21 mouse cellular contexts compared by ENCODE assay signal in genomic region chr1:62576939-62577590, GRCm38 (mm10).
DNase-seq lines count a peak whose midpoint lies in the region; ATAC-seq lines count a peak whose summit lies in the region.
"Had no signal": no experiment of that assay in that cellular context is flagged by ENCODE, and none has a peak within 500 bp of the region (broad histone marks: within the 10 kb centered on the region; RNA-seq: fewer than 3 reads in every experiment).

No protein-coding gene starts in this region.

- peak; percentile 82 for ATAC-seq in forebrain, embryonic 15.5 days (replicated peaks)
- no peak for ATAC-seq in forebrain, embryonic 11.5 days (replicated peaks; ENCODE audit: low FRiP score)
- ATAC-seq in midbrain, embryonic 11.5 days (ENCODE audit: low FRiP score), result no peak
- ATAC-seq in midbrain, embryonic 14.5 days (ENCODE audit: low FRiP score, low TSS enrichment), result no peak
- ATAC-seq: activated CD4-positive, CD25-positive, alpha-beta regulatory T cell, adult 4 months; inflammation-experienced regulatory T-cells, adult 6 months; intestine, postnatal 0 days; Patski had no signal

- no peak for DNase-seq in forebrain, embryonic 11.5 days (ENCODE audit: low spot score)
- peak; percentile 69 for DNase-seq in midbrain, embryonic 11.5 days (ENCODE audit: low spot score, missing footprints)
- no peak for DNase-seq in midbrain, embryonic 10.5 days (ENCODE audit: low spot score)
- peak; percentile 39 for DNase-seq in midbrain, embryonic 14.5 days
- DNase-seq in thymus, postnatal 25 days, result no peak
- DNase-seq in left cerebral cortex, postnatal 14 days (ENCODE audit: low spot score in 2 of 2), result no peak
- DNase-seq: adrenal gland, postnatal 14 days; cerebellum, adult 18-20 months; cerebellum, adult 9-11 months; cerebellum, postnatal 36 days; gastrocnemius, postnatal 14 days; heart, postnatal 10 days; heart, postnatal 4 days had no signal

- H3K4me3 ChIP-seq in forebrain, embryonic 15.5 days, result no peak overlapping the region
- H3K4me3 ChIP-seq in forebrain, embryonic 11.5 days (ENCODE audit: low read depth, low read length), result no peak overlapping the region
- no peak overlapping the region for H3K4me3 ChIP-seq in midbrain, embryonic 11.5 days (ENCODE audit: low read depth, low read length)
- H3K4me3 ChIP-seq in midbrain, embryonic 10.5 days, result no peak overlapping the region
- no peak overlapping the region for H3K4me3 ChIP-seq in midbrain, embryonic 14.5 days (replicated peaks; ENCODE audit: low read depth, low read length)
- H3K4me3 ChIP-seq: embryonic facial prominence, embryonic 13.5 days; hindbrain, embryonic 13.5 days had no signal

- peak overlapping the region; percentile 46 for H3K27ac ChIP-seq in forebrain, embryonic 15.5 days (replicated peaks)
- no peak overlapping the region for H3K27ac ChIP-seq in forebrain, embryonic 11.5 days (ENCODE audit: low read depth, low read length)
- H3K27ac ChIP-seq in midbrain, embryonic 11.5 days (ENCODE audit: low read depth, low read length), result no peak overlapping the region
- no peak overlapping the region for H3K27ac ChIP-seq in midbrain, embryonic 10.5 days (replicated peaks)
- H3K27ac ChIP-seq in midbrain, embryonic 14.5 days (replicated peaks; ENCODE audit: low read depth, low read length), result no peak overlapping the region
- H3K27ac ChIP-seq: embryonic facial prominence, embryonic 13.5 days; hindbrain, embryonic 13.5 days had no signal

- intact Hi-C loops in left cerebral cortex, postnatal 14 days (cut with DNase I), result no loop called here

- no peak overlapping the region for H3K4me2 ChIP-seq in forebrain, embryonic 15.5 days (replicated peaks)
- H3K4me2 ChIP-seq in forebrain, embryonic 11.5 days (ENCODE audit: low read depth, low read length, severe bottlenecking), result no peak overlapping the region
- H3K4me2 ChIP-seq in midbrain, embryonic 11.5 days, result no peak overlapping the region
- no peak overlapping the region for H3K4me2 ChIP-seq in midbrain, embryonic 14.5 days (ENCODE audit: low read length)
- H3K4me2 ChIP-seq: embryonic facial prominence, embryonic 13.5 days; hindbrain, embryonic 13.5 days had no signal

- H3K9me3 ChIP-seq in forebrain, embryonic 15.5 days, result no peaks in the 10 kb centered on the region
- no peaks in the 10 kb centered on the region for H3K9me3 ChIP-seq in forebrain, embryonic 11.5 days (ENCODE audit: control insufficient read depth, low read length)
- H3K9me3 ChIP-seq in midbrain, embryonic 11.5 days (ENCODE audit: control insufficient read depth, low read length), result no peaks in the 10 kb centered on the region
- H3K9me3 ChIP-seq in midbrain, embryonic 10.5 days (replicated peaks), result no peaks in the 10 kb centered on the region
- H3K9me3 ChIP-seq in midbrain, embryonic 14.5 days (ENCODE audit: control insufficient read depth, low read length), result no peaks in the 10 kb centered on the region
- H3K9me3 ChIP-seq: embryonic facial prominence, embryonic 13.5 days; hindbrain, embryonic 13.5 days had no signal

- WGBS in forebrain, embryonic 15.5 days, result 39% methylated on average over 3 of the region's 3 CpGs
- 78% methylated on average over 3 of the region's 3 CpGs for WGBS in forebrain, embryonic 11.5 days
- WGBS in midbrain, embryonic 11.5 days, result 84% methylated on average over 3 of the region's 3 CpGs
- WGBS in midbrain, embryonic 10.5 days, result 84% methylated on average over 3 of the region's 3 CpGs
- 68% methylated on average over 3 of the region's 3 CpGs for WGBS in midbrain, embryonic 14.5 days

- H3K9ac ChIP-seq in forebrain, embryonic 15.5 days (replicated peaks), result no peak overlapping the region
- no peak overlapping the region for H3K9ac ChIP-seq in forebrain, embryonic 11.5 days (ENCODE audit: low read length)
- H3K9ac ChIP-seq in midbrain, embryonic 11.5 days (ENCODE audit: low read length), result no peak overlapping the region
- H3K9ac ChIP-seq in midbrain, embryonic 14.5 days (replicated peaks; ENCODE audit: low read length), result no peak overlapping the region
- H3K9ac ChIP-seq: embryonic facial prominence, embryonic 13.5 days; hindbrain, embryonic 13.5 days had no signal

- no peaks in the 10 kb centered on the region for H3K36me3 ChIP-seq in forebrain, embryonic 15.5 days
- no peaks in the 10 kb centered on the region for H3K36me3 ChIP-seq in forebrain, embryonic 11.5 days (ENCODE audit: control insufficient read depth, insufficient read depth, low read length)
- no peaks in the 10 kb centered on the region for H3K36me3 ChIP-seq in midbrain, embryonic 11.5 days (ENCODE audit: control insufficient read depth, insufficient read depth, low read length)
- no peaks in the 10 kb centered on the region for H3K36me3 ChIP-seq in midbrain, embryonic 10.5 days
- no peaks in the 10 kb centered on the region for H3K36me3 ChIP-seq in midbrain, embryonic 14.5 days (ENCODE audit: control insufficient read depth, insufficient read depth, low read length)
- H3K36me3 ChIP-seq: embryonic facial prominence, embryonic 13.5 days; hindbrain, embryonic 13.5 days had no signal

- H3K27me3 ChIP-seq in forebrain, embryonic 15.5 days, result no peaks in the 10 kb centered on the region
- H3K27me3 ChIP-seq in forebrain, embryonic 11.5 days (ENCODE audit: control insufficient read depth, insufficient read depth, low read length), result no peaks in the 10 kb centered on the region
- H3K27me3 ChIP-seq in midbrain, embryonic 11.5 days (ENCODE audit: control insufficient read depth, insufficient read depth, low read length), result no peaks in the 10 kb centered on the region
- H3K27me3 ChIP-seq in midbrain, embryonic 10.5 days (ENCODE audit: low read depth, poor library complexity, severe bottlenecking), result no peaks in the 10 kb centered on the region
- H3K27me3 ChIP-seq in midbrain, embryonic 14.5 days (ENCODE audit: control insufficient read depth, insufficient read depth, low read length), result no peaks in the 10 kb centered on the region
- H3K27me3 ChIP-seq: CH12.LX; hindbrain, embryonic 13.5 days; Patski had no signal

- H3K4me1 ChIP-seq in forebrain, embryonic 15.5 days, result peaks cover 18% of the 10 kb centered on the region
- no peaks in the 10 kb centered on the region for H3K4me1 ChIP-seq in forebrain, embryonic 11.5 days (replicated peaks; ENCODE audit: control insufficient read depth, insufficient read depth, low read length)
- no peaks in the 10 kb centered on the region for H3K4me1 ChIP-seq in midbrain, embryonic 11.5 days (ENCODE audit: control insufficient read depth, insufficient read depth, low read length)
- H3K4me1 ChIP-seq in midbrain, embryonic 10.5 days, result 0 out of 2 replicates have a peak, but pooled peaks cover 3% of the 10 kb centered on the region
- H3K4me1 ChIP-seq in midbrain, embryonic 14.5 days (ENCODE audit: control insufficient read depth, insufficient read depth, low read length), result no peaks in the 10 kb centered on the region
- H3K4me1 ChIP-seq: hindbrain, embryonic 13.5 days had no signal

Comparison
In these comparisons a context has a peak if more than half of its experiments do, and no peak if none do; other contexts are left out.
1. DNase-seq: peak in midbrain, embryonic 11.5 days (single experiment) and midbrain, embryonic 14.5 days (single experiment); none in forebrain, embryonic 11.5 days (single experiment), midbrain, embryonic 10.5 days (single experiment), thymus, postnatal 25 days (single experiment) and left cerebral cortex, postnatal 14 days (0 of 2).